Mouse (Mus musculus) lung, postnatal 0 days (tissue): ENCODE measurements around the gene Adgrl2. TPM values are rescaled to one million over a fixed set of nuclear protein-coding genes. Genes with fewer than 3 reads are reported as not detected.

ENCODE experiments used
- ATAC-seq: fragments of 200-750 bp; cut with Nextera tagmentation; 2 replicates; pipeline ENCODE4 v1.8.0; 2017; ENCODE audit warnings: moderate library complexity
- DNase-seq: peaks from one replicate; pipeline ENCODE4 v3.0.0-alpha.2; 2016; ENCODE audit warnings: low spot score
- H3K27ac ChIP-seq: fragments of 300-500 bp; sonication (generic); 2 replicates; pipeline ENCODE4 v1.5.1; 2014; ENCODE audit warnings: antibody characterized with exemption, mild to moderate bottlenecking, low read length, mixed read lengths
- H3K27me3 ChIP-seq: fragments of 300-500 bp; sonication (generic); replicated peaks from 2 replicates; pipeline ENCODE4 v1.6.1; 2014; ENCODE audit warnings: low read length, mixed read lengths; ENCODE audit not compliant: insufficient read depth
- H3K36me3 ChIP-seq: fragments of 300-500 bp; sonication (generic); 2 replicates; pipeline ENCODE4 v1.6.1; 2014; ENCODE audit warnings: low read length, mixed read lengths; ENCODE audit not compliant: insufficient read depth
- H3K4me1 ChIP-seq: fragments of 300-500 bp; sonication (generic); 2 replicates; pipeline ENCODE4 v1.6.1; 2014; ENCODE audit warnings: antibody characterized with exemption, low read depth, low read length, mixed read lengths; ENCODE audit not compliant: insufficient read depth
- H3K4me2 ChIP-seq: fragments of 300-500 bp; sonication (generic); replicated peaks from 2 replicates; pipeline ENCODE4 v1.6.1; 2014; ENCODE audit warnings: low read depth, mild to moderate bottlenecking, low read length, moderate library complexity, mixed read lengths
- H3K4me3 ChIP-seq: fragments of 300-500 bp; sonication (generic); 2 replicates; pipeline ENCODE4 v1.5.1; 2014; ENCODE audit warnings: low read depth, low read length
- H3K9ac ChIP-seq: fragments of 300-500 bp; sonication (generic); replicated peaks from 2 replicates; pipeline ENCODE4 v1.6.1; 2014; ENCODE audit warnings: low read depth, mild to moderate bottlenecking
- H3K9me3 ChIP-seq: fragments of 300-500 bp; sonication (generic); 2 replicates; pipeline ENCODE4 v1.6.1; 2016; ENCODE audit warnings: low read length, mixed read lengths
- CTCF ChIP-seq: IDR thresholded peaks from 2 replicates; pipeline ENCODE4 v1.5.1; 2016; ENCODE audit warnings: antibody characterized with exemption, mild to moderate bottlenecking
- EP300 ChIP-seq: IDR thresholded peaks from 2 replicates; pipeline ENCODE4 v1.6.1; 2016; ENCODE audit warnings: antibody characterized with exemption, mild to moderate bottlenecking, control low read depth
- WGBS: fragments of 180-500 bp; shearing (Covaris S2); extraction: QIAGEN DNeasy Blood & Tissue Kit; methylation state at CpG from one replicate; pipeline ENCODE4 v1.1.7; 2014; 5-methylcytosine and 5-hydroxymethylcytosine counted together
- polyA plus RNA-seq: library from polyadenylated mRNA; unstranded; fragments of >200 nt; fragmentation: Nextera tagmentation; extraction: Ambion mirVana; gene quantifications from 2 replicates; pipeline ENCODE4 v1.2.1, GENCODE M21; 2015

Gene Adgrl2
- polyA plus RNA-seq, 1 experiment from 2014 or later: 46.3 TPM

GRCm38 (mm10) chr3:148793286-148793913 is 197.0 kb downstream of the Adgrl2 start:
- Histone ChIP-seq H3K4me2 (peak overlapping the region; percentile 17; the same call in 1 of the 2 replicates), H3K4me3 (peak overlapping the region; percentile 8; the same call in 1 of the 2 replicates), H3K9me3 (no peaks in the 10 kb centered on the region), H3K9ac (no peak overlapping the region), H3K36me3 (no peaks in the 10 kb centered on the region), H3K27ac (no peak overlapping the region), H3K4me1 (no peaks in the 10 kb centered on the region), H3K27me3 (no peaks in the 10 kb centered on the region)
- peak; percentile 36 for DNase-seq
- ATAC-seq: peak; percentile 61
- TF ChIP-seq CTCF (no peak), EP300 (no peak)
- 44% methylated on average over 10 of the region's 10 CpGs for WGBS

GRCm38 (mm10) chr3:148770310-148770709 is 220.0 kb downstream of the Adgrl2 start:
- no peak overlapping the region for H3K27ac ChIP-seq
- H3K27me3 ChIP-seq: no peaks in the 10 kb centered on the region
- no peaks in the 10 kb centered on the region for H3K4me1 ChIP-seq
- no peaks in the 10 kb centered on the region for H3K9me3 ChIP-seq
- no peaks in the 10 kb centered on the region for H3K36me3 ChIP-seq
- DNase-seq (no peak), ATAC-seq (no peak)
- no peak overlapping the region for H3K4me2 ChIP-seq
- H3K4me3 ChIP-seq: no peak overlapping the region
- no peak overlapping the region for H3K9ac ChIP-seq
- 74% methylated on average over 6 of the region's 6 CpGs for WGBS
- TF ChIP-seq CTCF (no peak), EP300 (no peak)
